Mouse (Mus musculus) frontal cortex, adult (tissue): ENCODE results near the gene Cct8l1.

Experiments
- ATAC-seq: cut with Nextera tagmentation; 2 replicates; pipeline ENCODE4 v1.9.2; 2017; ENCODE audit warnings: mild to moderate bottlenecking, moderate library complexity, mixed read lengths; ENCODE audit not compliant: low TSS enrichment

Gene Cct8l1

DNA sequence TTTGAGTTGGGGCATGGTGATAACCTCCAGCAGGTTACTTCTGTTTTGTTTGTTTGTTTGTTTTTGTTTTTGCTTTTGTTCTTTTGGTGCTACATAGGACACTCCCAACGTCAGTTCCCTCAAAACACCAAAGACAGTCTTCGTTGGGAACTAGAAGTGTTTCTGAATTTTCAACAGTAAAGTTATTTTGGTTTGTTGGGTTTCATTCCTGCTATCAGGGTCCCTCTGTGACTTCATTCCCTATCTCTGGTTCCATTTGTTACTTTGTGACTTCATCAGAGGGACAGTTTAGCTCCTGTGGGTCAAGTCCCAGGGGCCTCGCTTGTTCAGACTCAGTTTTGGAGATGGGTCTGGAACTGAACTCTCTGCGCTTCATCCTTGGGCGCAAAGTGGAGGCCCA, at the start of gene Cct8l1:
Cct8l1 (plus strand) TSS at position 301 of the 400 bp plus-strand sequence.
- ATAC-seq, result no peak

DNA sequence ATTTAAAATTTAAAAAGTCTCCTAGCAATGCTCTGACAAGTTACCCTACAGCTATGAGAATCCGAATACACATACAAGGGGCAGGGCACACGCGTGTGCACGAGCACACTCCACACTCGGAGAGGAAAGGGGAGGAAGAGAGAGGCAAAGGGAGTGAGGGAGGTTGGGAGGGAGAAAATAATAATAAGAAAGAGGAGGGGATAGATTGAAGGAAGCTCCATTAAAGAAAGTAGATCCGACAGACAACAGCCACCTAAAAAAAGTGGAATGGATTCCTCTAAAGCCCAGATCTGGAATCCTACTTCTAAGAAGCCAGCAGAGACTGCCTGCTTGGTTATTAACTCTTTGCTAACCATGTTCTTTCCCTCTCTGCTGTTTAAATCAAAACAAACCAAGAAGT, 43.8 kb upstream of the Cct8l1 start:
- peak; percentile 62 for ATAC-seq

DNA sequence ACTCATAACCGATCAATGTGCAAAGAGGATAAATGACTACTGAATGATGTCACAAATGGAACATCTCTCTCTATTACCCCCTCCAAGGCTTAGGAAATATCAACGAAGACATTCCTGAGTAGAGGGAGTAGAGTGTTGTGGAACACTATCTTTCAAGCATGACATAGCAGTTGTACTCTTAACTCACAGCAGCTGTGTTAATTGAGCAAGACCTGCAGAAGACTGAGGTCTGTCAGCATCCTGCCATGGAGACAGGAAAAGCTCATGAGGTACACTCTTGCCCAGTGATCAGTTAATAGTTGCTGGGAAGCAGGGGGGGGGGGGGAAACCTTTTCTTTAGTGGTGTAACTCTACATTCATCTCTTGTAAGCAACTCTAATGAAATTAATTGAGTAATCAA, 40.1 kb upstream of the Cct8l1 start:
- ATAC-seq, result no peak

DNA sequence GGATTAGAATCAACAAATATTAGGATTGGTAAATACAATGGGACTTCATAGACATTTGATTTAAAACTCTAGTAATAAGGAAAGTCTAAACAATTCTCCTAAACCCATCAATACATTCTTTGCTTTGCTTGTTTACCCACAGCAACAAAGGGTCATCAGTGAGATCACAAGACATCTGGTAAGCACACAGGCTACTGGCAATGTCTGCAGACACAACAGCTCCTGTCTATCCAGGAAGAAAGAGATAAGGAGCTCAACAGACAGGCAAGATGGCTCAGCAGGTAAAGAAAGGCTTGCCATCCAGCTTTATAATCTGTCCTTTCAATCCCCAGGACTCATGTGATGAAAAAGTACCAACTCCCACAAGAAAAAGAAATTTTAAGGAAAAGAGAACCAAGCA, 37.0 kb upstream of the Cct8l1 start:
- no peak for ATAC-seq

DNA sequence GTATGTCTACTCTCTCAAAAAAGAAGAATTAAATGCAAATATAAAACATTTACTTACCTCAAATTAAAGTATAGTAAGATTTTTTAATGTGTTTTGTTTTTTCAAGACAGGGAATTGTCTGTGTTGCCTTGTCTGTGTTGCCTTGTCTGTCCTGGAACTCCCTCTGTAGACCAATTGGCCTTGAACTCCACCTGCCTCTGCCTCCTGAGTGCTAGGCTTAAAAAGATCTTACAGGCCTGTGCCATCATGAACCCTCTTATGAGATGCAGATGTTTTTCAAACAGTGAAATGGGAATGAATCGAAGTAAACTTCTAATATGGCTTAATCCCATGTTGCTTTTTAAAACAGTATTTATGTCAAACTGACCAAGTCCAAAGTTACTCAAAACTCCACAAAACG, 19.2 kb upstream of the Cct8l1 start:
- no peak for ATAC-seq

DNA sequence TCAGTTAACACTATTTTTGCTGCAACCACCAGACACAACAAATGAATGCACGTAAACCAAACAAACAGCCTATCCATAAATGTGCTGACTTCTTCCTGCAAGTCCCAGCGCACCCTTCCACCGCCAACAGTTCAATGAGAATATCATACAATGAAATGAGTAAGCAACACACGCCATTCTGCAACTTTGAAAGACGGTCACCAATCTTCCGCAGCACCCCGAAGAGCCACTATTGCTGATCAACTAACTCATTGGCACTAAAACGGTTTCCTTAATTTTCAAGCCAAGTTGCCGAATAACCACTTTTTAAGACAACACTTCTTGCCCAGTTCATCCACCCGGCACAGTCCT, 18.5 kb upstream of the Cct8l1 start:
- ATAC-seq, result no peak

DNA sequence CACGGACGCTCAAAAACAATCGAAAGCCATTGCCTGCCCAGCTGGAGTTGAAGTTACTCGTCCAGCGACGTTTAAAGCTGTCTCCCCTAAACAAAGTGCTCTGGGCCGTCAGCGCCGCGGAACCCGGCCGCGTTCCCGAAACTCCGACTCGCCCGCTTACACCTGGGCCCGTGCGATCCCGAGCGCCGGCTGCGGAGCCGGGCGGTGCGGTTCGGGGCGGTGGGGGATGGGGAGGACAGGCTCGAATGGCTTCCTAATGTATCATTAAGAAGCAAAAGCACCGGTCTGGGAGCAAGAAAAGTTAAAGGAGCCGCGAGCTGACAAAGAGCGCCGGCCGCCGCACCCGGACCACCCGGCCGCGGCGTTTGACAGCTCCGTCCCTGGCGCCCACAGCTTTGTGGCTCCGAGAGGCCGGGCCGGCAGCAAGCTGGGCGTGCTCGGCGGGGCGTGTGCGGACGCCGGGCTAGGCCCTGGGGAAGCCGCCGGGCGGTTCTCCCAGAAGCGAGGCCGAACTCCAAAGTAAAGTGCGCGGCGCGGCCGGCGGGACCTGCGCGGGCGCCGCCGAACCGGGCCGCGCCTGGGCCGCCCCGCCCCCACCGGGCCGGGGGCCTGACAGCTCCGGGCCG, 18.0 kb upstream of the Cct8l1 start:
- peak; percentile 24 for ATAC-seq

DNA sequence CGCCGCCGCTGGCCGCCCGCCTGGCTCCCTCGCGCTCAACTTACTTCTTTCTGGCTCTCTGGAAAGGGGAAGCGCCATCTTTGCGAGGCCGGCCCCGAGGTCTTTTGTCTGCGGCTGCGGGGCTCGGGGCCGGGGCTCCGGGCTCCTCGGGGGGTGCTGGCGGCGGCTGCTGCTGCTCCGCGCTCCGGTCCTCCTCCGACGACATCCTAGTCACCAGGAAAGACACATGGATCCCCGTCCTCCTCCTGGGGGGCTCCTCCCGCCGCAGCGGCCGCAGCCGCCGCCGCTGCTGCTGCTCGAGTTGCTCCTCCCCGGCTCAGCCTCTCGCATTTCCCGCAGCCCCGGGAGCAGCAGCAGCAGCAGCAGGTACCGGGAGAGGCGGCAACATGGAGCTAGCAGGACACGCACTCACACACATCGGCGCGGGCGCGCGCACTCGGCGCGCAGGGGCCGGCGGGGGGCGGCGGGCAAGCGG, 17.5 kb upstream of the Cct8l1 start, which contains the start of gene Kmt2c:
Kmt2c (minus strand) TSS at position 438 of the 475 bp plus-strand sequence.
- ATAC-seq, result peak; percentile 49

DNA sequence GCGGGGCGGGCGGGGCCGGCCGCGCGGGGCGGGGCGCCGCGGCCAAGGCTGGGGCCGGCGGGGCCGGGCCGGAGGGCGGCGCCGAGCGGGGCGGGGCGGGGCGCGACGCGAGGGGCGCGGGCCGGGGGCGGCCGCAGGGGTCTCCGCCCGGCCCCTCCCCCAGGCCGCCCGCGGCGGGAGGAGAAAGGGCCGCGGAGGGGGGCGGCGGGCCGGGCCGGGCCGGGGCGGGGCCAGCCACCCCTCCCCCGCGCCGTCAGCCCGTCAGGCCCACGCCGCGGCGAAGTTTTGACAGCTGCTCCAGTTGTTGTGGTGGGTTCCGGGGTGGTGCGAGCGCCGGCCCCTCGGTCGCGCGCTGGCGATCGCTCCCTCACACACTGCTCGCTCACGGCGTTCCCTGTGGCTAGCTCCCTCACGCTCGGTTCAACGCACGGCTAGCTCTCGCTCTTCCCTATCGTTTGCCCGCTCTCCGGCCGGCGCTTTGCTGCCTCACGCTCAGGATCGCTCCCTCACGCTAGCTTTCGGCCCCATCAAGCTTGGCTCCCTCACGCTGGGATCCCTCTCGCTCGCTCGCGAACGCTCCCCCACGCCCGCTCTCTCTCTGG, 16.9 kb upstream of the Cct8l1 start:
- ATAC-seq, result peak; percentile 56

DNA sequence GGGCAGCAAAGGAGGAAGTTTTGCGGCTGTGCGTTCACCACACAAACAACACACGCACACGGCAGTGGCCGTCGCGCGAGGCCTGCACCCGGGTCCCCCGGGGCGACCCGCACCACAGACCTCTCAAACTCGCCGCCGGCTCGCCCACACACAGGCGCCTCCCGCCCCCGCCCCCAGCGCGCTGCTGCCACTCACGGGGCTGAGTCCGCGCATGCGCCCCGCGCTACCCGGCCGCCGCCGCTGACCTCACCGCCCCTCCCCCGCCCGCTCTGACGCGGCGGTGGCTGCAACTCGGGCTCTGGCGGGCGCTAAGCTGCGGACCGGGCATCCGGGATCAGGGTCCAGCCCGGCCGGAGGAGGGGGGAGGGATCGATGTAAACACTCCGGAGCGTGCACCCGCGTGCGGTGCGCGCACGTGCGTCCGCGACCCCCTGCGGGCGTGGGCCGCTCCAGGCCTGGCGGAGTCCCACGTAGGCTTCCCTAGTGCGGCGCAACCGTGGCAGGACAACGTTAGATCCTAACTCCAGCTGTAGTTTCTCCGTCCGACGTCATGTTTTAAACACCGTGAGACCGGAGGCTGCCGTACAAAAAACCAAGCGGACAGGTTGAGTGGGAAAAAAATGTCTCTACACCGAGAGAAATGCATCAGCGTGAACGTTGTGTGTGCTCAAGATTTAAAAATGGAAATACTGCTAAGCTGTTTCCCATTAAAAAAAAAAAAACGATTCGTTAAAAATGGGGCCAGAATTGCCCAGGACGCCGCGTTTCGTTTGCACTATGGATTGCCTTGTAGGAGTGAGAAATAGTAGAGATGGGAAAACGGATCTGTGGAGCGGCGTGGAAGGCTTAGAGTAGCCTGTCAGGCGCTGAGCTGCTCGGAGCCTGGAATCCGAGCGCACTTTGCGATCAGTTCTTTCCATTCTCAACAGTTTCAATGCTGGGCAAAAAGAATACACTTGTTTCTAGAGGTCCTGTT, 16.2 kb upstream of the Cct8l1 start:
- ATAC-seq, result peak; percentile 71

DNA sequence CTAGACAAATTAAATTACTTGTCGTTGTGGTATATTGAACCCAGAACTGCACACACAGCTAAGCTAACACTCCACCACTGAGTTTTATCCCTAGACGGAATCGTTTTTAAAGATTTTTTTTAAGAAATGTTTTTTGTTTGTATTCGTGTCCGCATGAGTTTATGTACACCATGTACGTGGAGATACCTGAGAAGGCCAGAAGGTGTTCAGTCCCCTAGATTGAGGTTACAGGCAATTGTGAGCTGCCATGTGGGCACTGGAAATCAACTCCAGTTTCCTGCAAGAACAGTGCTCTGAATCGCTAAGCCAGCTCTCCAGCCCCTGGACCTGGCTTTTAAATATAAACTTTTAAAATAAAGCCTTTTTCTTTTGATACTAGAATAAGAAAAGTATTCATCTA, 15.2 kb upstream of the Cct8l1 start:
- no peak for ATAC-seq

DNA sequence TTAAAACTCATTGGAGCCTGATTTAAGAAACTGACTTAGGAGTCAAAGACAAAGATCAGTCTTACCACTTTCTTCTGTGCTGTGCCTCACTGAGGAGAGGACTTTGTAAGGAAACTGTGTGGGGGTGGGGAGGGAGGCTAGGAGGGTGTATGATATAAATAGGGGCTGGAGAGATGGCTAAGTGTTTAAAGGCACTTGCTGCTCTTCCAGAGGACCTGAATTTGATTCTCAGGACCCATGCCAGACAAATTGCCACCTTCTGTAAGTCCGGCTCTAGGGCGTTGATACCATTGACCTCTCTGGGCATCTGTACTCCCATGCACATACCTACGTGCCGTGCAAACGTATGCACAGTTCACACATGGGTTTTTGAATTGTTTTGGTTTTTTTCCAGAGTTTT, 9.8 kb upstream of the Cct8l1 start:
- no peak for ATAC-seq

DNA sequence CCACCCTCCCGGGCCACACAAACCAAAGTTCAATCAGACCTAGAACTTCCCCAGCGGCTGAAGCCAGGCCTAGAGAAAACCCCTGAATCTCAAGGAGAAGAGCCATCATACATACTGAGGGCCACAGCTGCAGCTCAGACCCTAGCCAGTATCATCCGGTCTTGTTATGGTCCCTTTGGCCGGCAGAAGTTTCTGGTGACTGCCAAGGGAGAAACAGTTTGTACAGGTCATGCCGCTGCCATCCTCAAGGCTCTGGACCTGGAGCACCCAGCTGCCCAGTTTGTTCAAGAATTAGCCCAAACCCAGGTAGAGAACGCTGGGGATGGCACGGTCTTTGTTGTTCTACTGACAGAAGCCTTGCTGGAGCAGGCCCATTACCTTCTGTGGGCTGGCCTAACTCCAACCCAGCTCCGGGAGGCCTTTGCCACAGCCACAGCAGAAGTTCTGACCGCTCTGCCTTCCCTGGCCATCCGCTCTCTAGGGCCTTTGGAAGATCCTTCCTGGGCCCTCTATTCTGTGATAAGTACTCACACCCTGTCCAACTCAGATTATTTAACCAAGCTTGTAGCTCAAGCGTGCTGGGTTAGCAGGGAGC, 531 bp downstream of the Cct8l1 start:
- no peak for ATAC-seq

DNA sequence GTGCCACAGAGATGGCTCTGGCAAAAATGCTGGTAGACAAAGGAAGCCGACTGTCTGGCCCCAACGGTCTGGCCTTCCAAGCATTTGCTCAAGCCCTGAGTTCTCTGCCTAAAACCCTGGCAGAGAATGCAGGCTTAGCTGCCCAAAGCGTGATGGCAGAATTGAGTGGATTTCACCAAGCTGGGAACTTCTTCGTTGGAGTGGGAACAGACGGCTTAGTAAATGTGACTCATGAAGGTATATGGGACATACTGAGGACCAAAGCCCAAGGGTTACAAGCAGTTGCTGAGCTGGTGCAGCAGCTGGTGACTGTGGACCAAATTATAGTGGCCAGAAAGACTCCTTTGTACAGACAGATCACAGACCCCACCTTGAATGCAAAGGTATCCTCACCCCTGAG, 1.7 kb downstream of the Cct8l1 start:
- no peak for ATAC-seq

DNA sequence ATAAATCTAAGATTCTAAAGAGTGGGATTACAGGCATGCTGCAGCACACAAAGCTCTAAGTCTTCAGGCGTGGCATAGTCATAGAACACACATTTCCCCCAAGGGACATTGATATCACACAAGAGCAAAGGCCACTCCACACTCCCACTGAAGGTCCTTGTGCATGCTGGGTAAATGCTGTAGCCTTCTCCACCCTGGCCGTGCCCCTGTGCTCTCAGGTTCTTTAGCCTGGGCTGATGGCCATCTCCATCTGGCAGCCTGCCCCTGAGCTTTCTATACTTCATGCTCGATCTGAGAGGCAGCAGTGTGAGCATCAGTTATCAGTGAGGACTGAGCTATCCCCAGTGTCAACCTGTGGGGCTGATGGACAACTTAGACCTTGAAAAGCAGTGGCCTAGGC, 4.0 kb downstream of the Cct8l1 start:
- ATAC-seq, result no peak

DNA sequence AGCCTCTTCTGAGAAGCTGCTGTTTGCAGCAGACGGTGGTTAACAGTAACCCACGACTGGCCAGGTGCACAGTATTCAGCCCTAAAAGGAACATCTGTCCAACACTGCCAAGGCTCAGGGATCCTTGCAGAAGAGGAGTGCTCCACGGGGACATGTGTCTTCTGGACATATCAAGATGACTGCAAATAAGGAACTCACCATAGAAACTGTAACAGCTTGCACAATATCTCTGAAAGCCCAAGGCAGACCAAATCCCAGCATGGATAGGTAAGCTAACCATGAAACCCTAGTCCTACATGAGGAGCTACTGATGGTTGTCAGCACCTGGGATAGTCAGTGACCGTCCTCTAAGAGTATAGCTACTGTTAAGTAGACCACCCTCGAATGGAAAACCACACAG, 5.6 kb downstream of the Cct8l1 start:
- no peak for ATAC-seq

DNA sequence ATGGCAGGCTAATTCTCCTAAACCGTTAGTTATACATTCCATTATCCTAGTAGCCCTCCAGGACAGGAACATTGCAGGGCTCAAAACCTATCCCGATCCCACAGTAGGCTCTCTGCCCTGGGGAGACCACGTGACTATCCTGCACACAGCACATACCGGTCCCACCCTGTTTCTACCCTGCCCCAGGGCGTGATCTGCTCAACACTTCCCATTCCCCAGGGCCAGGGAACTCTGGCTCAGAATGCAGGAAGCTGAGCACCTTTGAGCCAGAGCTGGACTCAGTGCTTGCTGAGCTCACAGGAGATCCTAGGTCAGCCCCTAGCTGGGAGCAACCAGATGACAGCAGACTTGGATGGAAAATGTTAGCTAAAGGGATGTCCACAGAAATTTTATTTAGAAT, 10.2 kb downstream of the Cct8l1 start:
- no peak for ATAC-seq

DNA sequence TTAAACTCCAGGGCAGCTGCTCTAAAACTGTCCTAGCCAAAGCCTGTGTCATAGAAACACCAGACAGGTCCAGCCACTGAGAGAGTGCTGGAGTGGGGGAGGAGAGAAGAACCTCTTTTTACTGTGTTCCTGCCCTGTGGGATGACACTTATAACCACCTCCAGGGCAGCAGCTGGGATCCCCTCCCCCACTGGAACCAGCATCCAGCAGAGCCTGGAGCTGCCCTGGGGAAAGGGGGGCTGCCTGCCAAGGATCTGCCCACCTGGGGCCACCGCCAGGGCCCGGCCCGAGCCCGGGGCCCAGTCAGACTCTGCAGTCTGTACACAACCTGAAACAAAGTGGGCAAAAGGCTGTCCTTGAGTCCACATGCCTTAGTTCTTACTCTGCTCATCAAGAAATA, 11.1 kb downstream of the Cct8l1 start:
- ATAC-seq, result no peak

DNA sequence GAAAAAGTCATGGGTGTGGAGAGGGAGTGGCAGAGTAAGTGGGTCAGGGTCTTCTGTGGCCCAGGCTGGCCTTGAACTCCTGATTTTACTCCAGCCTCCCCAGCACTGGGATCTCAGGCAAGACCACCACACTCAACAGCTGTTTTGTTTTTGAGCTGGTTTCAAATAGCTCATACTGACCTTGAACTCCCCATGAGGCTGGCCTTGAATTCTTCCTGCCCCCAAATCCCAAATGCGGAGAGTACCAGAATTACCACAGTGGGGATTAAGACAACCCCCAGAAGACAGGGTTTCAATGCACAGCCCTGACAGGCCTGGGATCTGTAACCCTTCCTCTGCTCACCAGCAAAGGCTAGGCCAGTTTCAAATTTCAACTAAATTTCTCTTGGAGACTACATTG, 12.1 kb downstream of the Cct8l1 start:
- no peak for ATAC-seq

DNA sequence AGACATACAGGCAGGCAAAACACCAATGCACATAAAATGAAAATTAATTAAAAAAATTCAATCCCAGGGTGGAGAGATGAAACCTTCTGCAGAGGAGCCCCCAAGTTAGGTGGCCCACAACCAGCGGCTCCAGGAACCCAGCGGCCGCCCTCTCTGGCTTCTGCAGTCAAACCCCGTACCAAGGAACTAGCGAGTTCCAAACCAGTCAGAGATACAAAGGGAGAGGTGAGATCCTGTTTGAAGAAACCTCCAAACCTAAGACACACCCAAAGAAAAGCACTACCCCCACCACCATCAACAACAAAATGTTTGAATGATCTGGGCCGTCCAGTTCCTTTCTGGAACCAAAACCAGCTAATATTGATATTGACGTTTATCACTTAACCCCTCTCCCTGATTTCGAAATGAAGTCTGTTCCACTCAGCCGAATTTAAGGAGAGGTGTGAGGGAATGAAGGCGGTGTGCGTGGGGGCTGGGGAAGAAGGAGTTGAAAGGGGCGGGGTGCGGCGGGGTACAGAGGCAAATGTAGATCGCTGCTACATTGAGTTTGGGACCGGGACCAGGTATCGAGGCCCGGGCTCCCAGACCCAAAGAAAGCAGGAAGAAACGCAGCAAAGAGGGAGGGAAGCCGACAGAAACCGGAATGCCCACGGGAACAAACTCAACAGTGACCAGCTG, 13.1 kb downstream of the Cct8l1 start:
- ATAC-seq, result no peak

DNA sequence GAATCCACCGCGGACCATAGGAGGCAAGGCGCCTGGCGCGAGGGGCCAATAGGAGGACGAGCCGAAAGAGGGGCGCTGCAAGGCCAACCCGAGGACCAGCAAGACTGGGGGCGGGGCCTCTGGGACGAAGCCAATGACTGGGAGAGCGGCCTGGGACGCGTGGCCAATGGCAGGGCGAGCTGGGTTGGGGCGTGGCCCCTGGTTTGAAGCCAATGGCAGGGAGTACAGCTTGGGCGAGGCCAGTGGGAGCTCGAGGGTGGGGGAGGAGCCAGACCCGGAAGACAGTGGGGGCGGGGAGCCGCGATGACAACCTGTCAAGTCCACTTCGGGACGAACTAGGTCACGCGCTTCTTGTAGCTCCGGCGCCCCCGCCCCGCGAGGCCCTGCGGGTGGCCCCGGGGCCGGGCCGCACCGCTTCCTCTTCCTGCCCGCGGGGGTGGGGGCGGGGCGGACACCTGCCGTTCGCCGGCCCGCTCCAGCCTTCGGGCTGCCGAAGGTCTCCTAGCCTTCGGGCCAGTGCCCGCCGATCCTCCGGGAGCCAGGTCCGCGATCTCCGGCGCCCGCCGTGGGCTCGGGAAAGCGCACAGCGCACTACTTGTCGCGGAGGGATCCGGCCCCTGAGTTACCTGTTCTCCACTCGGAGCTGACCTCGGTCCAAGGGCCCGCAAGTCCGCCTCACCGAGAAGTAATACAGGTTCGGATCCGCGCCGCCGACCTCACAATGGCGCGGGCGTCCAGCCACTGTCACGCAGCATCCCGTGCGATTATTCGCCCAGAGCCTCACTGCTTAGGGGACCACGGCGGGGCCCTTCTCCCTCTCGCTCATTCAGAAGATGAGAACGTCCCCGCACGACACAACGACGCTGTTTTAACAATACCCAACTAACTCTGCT, 13.9 kb downstream of the Cct8l1 start:
- ATAC-seq, result peak; percentile 85
